Mouse (Mus musculus): Measurements from ENCODE around the gene Vmn1r45. TPM values are rescaled to one million over a fixed set of nuclear protein-coding genes. Genes with fewer than 3 reads are reported as not detected.

Gene Vmn1r45
- polyA plus RNA-seq, 2 experiments, result not detected

- TF ChIP-seq CTCF (IDR thresholded peaks at IDR 0.05; ENCODE audit: low read depth) (no peak), EP300 (IDR thresholded peaks at IDR 0.05; ENCODE audit: low read depth) (no peak)
- ATAC-seq (ENCODE audit: insufficient read depth) (no peak), DNase-seq (ENCODE audit: low read depth in 3 of 3, low spot score in 3 of 3) (no peak)
- H3K9ac ChIP-seq (replicated peaks), result no peak overlapping the region
- no peaks in the 10 kb centered on the region for H3K9me3 ChIP-seq (ENCODE audit: control insufficient read depth, low read length)
- no peak overlapping the region for H3K27ac ChIP-seq
- no peaks in the 10 kb centered on the region for H3K27me3 ChIP-seq (ENCODE audit: control insufficient read depth, insufficient read depth, low read length)
- no peaks in the 10 kb centered on the region for H3K4me1 ChIP-seq (replicated peaks; ENCODE audit: control insufficient read depth in 2 of 2, insufficient read depth in 2 of 2, low read length in 1 of 2)
- no peaks in the 10 kb centered on the region for H3K36me3 ChIP-seq (replicated peaks; ENCODE audit: control insufficient read depth, insufficient read depth, low read depth)
- WGBS (ENCODE audit: insufficient replicate concordance), result 59% methylated on average over 2 of the region's 2 CpGs
- H3K4me3 ChIP-seq (ENCODE audit: insufficient read depth in 1 of 2, low read depth in 2 of 2, low read length in 2 of 2), result no peak overlapping the region
- H3K4me2 ChIP-seq (ENCODE audit: low read depth), result no peak overlapping the region
Observed at GRCm38 (mm10) chr6:89940926-89941325, 528 bp upstream of the Vmn1r45 start.

DNA sequence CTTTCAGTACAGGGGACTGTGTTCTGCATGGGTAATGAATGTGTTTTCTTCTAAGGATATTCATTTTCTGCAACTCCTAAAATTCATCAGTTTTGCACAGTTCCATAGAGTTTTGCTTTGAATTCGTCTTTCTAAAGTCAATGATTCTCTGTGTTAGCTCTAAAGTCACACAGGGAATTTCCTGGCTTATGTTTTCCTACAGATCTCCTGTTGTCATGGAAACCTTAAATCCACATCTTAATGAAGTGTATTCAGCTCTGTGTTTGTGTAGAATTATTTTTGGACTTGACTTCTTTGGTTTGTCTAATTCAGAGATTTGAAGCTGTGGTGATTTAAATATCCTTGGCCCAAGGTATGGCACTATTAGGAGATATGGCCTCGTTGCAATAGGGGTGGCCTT, 56.6 kb downstream of the Vmn1r45 start:
- DNase-seq (ENCODE audit: low read depth in 3 of 3, low spot score in 3 of 3) (no peak), ATAC-seq (ENCODE audit: insufficient read depth) (no peak)
- no peak overlapping the region for H3K4me3 ChIP-seq (ENCODE audit: insufficient read depth in 1 of 2, low read depth in 2 of 2, low read length in 2 of 2)
- TF ChIP-seq EP300 (IDR thresholded peaks at IDR 0.05; ENCODE audit: low read depth), result no peak
- no peak overlapping the region for H3K27ac ChIP-seq
- no peaks in the 10 kb centered on the region for H3K4me1 ChIP-seq (replicated peaks; ENCODE audit: control insufficient read depth in 2 of 2, insufficient read depth in 2 of 2, low read length in 1 of 2)
- 22% methylated on average over 2 of the region's 2 CpGs for WGBS (ENCODE audit: insufficient replicate concordance)
- no peak overlapping the region for H3K4me2 ChIP-seq (ENCODE audit: low read depth)
- H3K27me3 ChIP-seq (ENCODE audit: control insufficient read depth, insufficient read depth, low read length), result no peaks in the 10 kb centered on the region
- no peaks in the 10 kb centered on the region for H3K9me3 ChIP-seq (ENCODE audit: control insufficient read depth, low read length)
- no peak overlapping the region for H3K9ac ChIP-seq (replicated peaks)
- no peaks in the 10 kb centered on the region for H3K36me3 ChIP-seq (replicated peaks; ENCODE audit: control insufficient read depth, insufficient read depth, low read depth)

GRCm38 (mm10) chr6:89883360-89883759, 57.0 kb downstream of the Vmn1r45 start, which contains the start of gene Vmn1r44:
TSS of gene Vmn1r44 (plus strand) at chr6:89883660.
- DNase-seq (ENCODE audit: low read depth in 3 of 3, low spot score in 3 of 3), result no peak
- ATAC-seq (ENCODE audit: insufficient read depth), result no peak
- no peak within 1 kb of the TSS for H3K4me2 ChIP-seq (ENCODE audit: low read depth)
- H3K27ac ChIP-seq, result no peak within 1 kb of the TSS
- H3K27me3 ChIP-seq (ENCODE audit: control insufficient read depth, insufficient read depth, low read length), result no peaks in the 10 kb centered on the region
- TF ChIP-seq CTCF (IDR thresholded peaks at IDR 0.05; ENCODE audit: low read depth) (no peak), EP300 (IDR thresholded peaks at IDR 0.05; ENCODE audit: low read depth) (no peak)
- WGBS (ENCODE audit: insufficient replicate concordance), result 54% methylated on average over 1 of the region's 1 CpGs
- no peaks in the 10 kb centered on the region for H3K9me3 ChIP-seq (ENCODE audit: control insufficient read depth, low read length)
- no peak within 1 kb of the TSS for H3K9ac ChIP-seq (replicated peaks)
- H3K4me3 ChIP-seq (ENCODE audit: insufficient read depth in 1 of 2, low read depth in 2 of 2, low read length in 2 of 2), result no peak within 1 kb of the TSS
- no peaks in the 10 kb centered on the region for H3K36me3 ChIP-seq (replicated peaks; ENCODE audit: control insufficient read depth, insufficient read depth, low read depth)
- H3K4me1 ChIP-seq (replicated peaks; ENCODE audit: control insufficient read depth in 2 of 2, insufficient read depth in 2 of 2, low read length in 1 of 2), result no peaks in the 10 kb centered on the region

Other genes with a start within 250 kb of the Vmn1r45 start
- not detected in 2 replicates for gene Vmn1r40, start 233.1 kb downstream of the Vmn1r45 start, polyA plus RNA-seq (2012; rRNA removed)
- not detected in 2 replicates for gene Vmn1r40, start 233.1 kb downstream of the Vmn1r45 start, polyA plus RNA-seq (2014; fragmentation: Nextera tagmentation; extraction: Ambion mirVana)
- not detected in 2 replicates for gene Vmn1r41, start 199.8 kb downstream of the Vmn1r45 start, polyA plus RNA-seq (2012; rRNA removed)
- not detected in 2 replicates for gene Vmn1r41, start 199.8 kb downstream of the Vmn1r45 start, polyA plus RNA-seq (2014; fragmentation: Nextera tagmentation; extraction: Ambion mirVana)
- gene Vmn1r42, start 64.2 kb downstream of the Vmn1r45 start, polyA plus RNA-seq (2012; rRNA removed), result not detected in 2 replicates
- gene Vmn1r42, start 64.2 kb downstream of the Vmn1r45 start, polyA plus RNA-seq (2014; fragmentation: Nextera tagmentation; extraction: Ambion mirVana), result not detected in 2 replicates
- gene Vmn1r43, start 64.2 kb downstream of the Vmn1r45 start, polyA plus RNA-seq (2012; rRNA removed), result not detected in 2 replicates
- gene Vmn1r43, start 64.2 kb downstream of the Vmn1r45 start, polyA plus RNA-seq (2014; fragmentation: Nextera tagmentation; extraction: Ambion mirVana), result not detected in 2 replicates
- not detected in 2 replicates for gene Vmn1r44, start 56.9 kb downstream of the Vmn1r45 start, polyA plus RNA-seq (2012; rRNA removed)
- not detected in 2 replicates for gene Vmn1r44, start 56.9 kb downstream of the Vmn1r45 start, polyA plus RNA-seq (2014; fragmentation: Nextera tagmentation; extraction: Ambion mirVana)
- gene Vmn1r46, start 28.7 kb upstream of the Vmn1r45 start, polyA plus RNA-seq (2012; rRNA removed), result not detected in 2 replicates
- not detected in 2 replicates for gene Vmn1r46, start 28.7 kb upstream of the Vmn1r45 start, polyA plus RNA-seq (2014; fragmentation: Nextera tagmentation; extraction: Ambion mirVana)
- gene Vmn1r47, start 75.5 kb upstream of the Vmn1r45 start, polyA plus RNA-seq (2012; rRNA removed), result not detected in 2 replicates
- gene Vmn1r47, start 75.5 kb upstream of the Vmn1r45 start, polyA plus RNA-seq (2014; fragmentation: Nextera tagmentation; extraction: Ambion mirVana), result not detected in 2 replicates
- not detected in 2 replicates for gene Vmn1r48, start 96.2 kb upstream of the Vmn1r45 start, polyA plus RNA-seq (2012; rRNA removed)
- gene Vmn1r48, start 96.2 kb upstream of the Vmn1r45 start, polyA plus RNA-seq (2014; fragmentation: Nextera tagmentation; extraction: Ambion mirVana), result not detected in 2 replicates
- not detected in 2 replicates for gene Vmn1r49, start 137.9 kb upstream of the Vmn1r45 start, polyA plus RNA-seq (2012; rRNA removed)
- gene Vmn1r49, start 137.9 kb upstream of the Vmn1r45 start, polyA plus RNA-seq (2014; fragmentation: Nextera tagmentation; extraction: Ambion mirVana), result not detected in 2 replicates
- gene Vmn1r50, start 160.8 kb upstream of the Vmn1r45 start, polyA plus RNA-seq (2012; rRNA removed), result not detected in 2 replicates
- gene Vmn1r50, start 160.8 kb upstream of the Vmn1r45 start, polyA plus RNA-seq (2014; fragmentation: Nextera tagmentation; extraction: Ambion mirVana), result not detected in 2 replicates
- not detected in 2 replicates for gene Vmn1r51, start 182.0 kb upstream of the Vmn1r45 start, polyA plus RNA-seq (2012; rRNA removed)
- not detected in 2 replicates for gene Vmn1r51, start 182.0 kb upstream of the Vmn1r45 start, polyA plus RNA-seq (2014; fragmentation: Nextera tagmentation; extraction: Ambion mirVana)
- gene Vmn1r52, start 234.2 kb upstream of the Vmn1r45 start, polyA plus RNA-seq (2012; rRNA removed), result not detected in 2 replicates
- not detected in 2 replicates for gene Vmn1r52, start 234.2 kb upstream of the Vmn1r45 start, polyA plus RNA-seq (2014; fragmentation: Nextera tagmentation; extraction: Ambion mirVana)

All from liver, embryonic 14.5 days (tissue).